In the genomic region with DNA sequence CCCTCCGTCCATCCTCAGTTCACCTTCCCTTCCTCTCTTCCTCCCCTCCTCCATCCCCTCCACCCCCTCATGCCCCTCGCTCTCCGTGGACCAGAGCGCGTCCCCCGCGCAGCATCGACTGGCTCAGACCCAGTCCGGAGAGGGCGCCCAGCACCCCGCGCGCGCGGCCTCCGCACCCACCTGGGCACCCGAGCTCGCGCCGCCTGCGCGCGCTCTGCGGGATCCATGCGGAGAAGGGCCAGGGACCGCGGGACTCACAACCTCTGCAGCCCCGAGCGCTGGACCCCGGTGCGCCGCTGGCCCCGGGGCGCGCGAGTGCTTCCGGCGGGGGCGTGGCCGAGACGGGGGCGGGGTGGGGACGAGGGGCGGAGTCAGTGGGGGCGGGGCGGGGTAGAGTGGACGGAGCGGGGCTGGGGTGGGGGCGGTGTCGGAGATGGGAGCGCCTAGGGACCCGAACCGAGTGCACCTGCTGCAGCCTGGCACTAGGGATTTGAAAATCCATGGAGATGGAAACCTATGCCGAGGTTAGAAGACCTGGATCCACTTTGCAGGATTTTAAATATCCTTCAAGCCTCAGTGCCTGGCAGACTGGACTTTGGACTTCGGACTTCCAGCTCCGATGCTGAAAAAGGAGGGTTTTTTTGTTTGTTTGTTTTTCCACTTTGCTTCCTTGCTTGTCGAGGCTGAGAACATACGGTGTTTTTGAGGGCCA, we compare ENCODE assay signal across 8 mouse cellular contexts. TPM values are rescaled to one million over a fixed set of nuclear protein-coding genes. Genes with fewer than 3 reads are reported as not detected.
A peak's percentile ranks its signal among the peaks of the same experiment; 100 is the strongest.
DNase-seq lines count a peak whose midpoint lies in the region; ATAC-seq lines count a peak whose summit lies in the region.

A gene (minus strand): TSS at position 320 of the 712 bp plus-strand sequence.

- H3K36me3 ChIP-seq in intestine, embryonic 16.5 days (ENCODE audit: control insufficient read depth, insufficient read depth, low read length) = no peaks in the 10 kb centered on the region
- H3K36me3 ChIP-seq in liver, embryonic 16.5 days (ENCODE audit: control insufficient read depth, insufficient read depth) = no peaks in the 10 kb centered on the region
- H3K36me3 ChIP-seq in neural tube, embryonic 12.5 days = no peaks in the 10 kb centered on the region

- peak within 1 kb of the TSS; percentile 84 for H3K9ac ChIP-seq in intestine, embryonic 16.5 days (ENCODE audit: low read depth, low read length)
- peak within 1 kb of the TSS; percentile 87 for H3K9ac ChIP-seq in liver, embryonic 16.5 days (ENCODE audit: low read depth, low read length)
- peak within 1 kb of the TSS; percentile 69 for H3K9ac ChIP-seq in neural tube, embryonic 12.5 days

- 1% methylated on average over 52 of the region's 58 CpGs for WGBS in intestine, embryonic 16.5 days
- under 1% methylated on average over 37 of the region's 58 CpGs for WGBS in liver, embryonic 16.5 days (ENCODE audit: insufficient replicate concordance)
- under 1% methylated on average over 41 of the region's 58 CpGs for WGBS in neural tube, embryonic 12.5 days

- no peak for DNase-seq in frontal cortex, postnatal 25 days (ENCODE audit: low spot score in 2 of 2)
- DNase-seq in adrenal gland, postnatal 4 days (ENCODE audit: low spot score in 2 of 2) = peak; percentile 40 to 46
- peak; percentile 30 for DNase-seq in gastrocnemius, adult 18-20 months (ENCODE audit: low spot score)
- DNase-seq in urinary bladder, postnatal 14 days (ENCODE audit: low spot score) = peak; percentile 60

- peak within 1 kb of the TSS; percentile 83 for H3K4me2 ChIP-seq in intestine, embryonic 16.5 days (ENCODE audit: low read depth, low read length)
- H3K4me2 ChIP-seq in liver, embryonic 16.5 days (ENCODE audit: low read depth, low read length) = peak within 1 kb of the TSS; percentile 94
- peak within 1 kb of the TSS; percentile 94 for H3K4me2 ChIP-seq in neural tube, embryonic 12.5 days (replicated peaks)

- H3K4me1 ChIP-seq in intestine, embryonic 16.5 days (ENCODE audit: control insufficient read depth, insufficient read depth, low read length) = peaks cover 13% of the 10 kb centered on the region
- H3K4me1 ChIP-seq in liver, embryonic 16.5 days (ENCODE audit: control insufficient read depth, low read depth, low read length) = peaks cover 35% of the 10 kb centered on the region
- peaks cover 9% of the 10 kb centered on the region for H3K4me1 ChIP-seq in neural tube, embryonic 12.5 days

- ATAC-seq in frontal cortex, adult (ENCODE audit: low TSS enrichment) = peak; percentile 41; the same call in 1 of the 2 replicates
- peak; percentile 54 for ATAC-seq in intestine, embryonic 16.5 days
- peak; percentile 53 for ATAC-seq in liver, embryonic 16.5 days (ENCODE audit: low read depth)
- peak; percentile 78 for ATAC-seq in neural tube, embryonic 12.5 days (ENCODE audit: low FRiP score, low read depth)

- peak within 1 kb of the TSS; percentile 83 for H3K27ac ChIP-seq in intestine, embryonic 16.5 days (ENCODE audit: low read length)
- H3K27ac ChIP-seq in liver, embryonic 16.5 days (ENCODE audit: low read length) = peak within 1 kb of the TSS; percentile 96
- H3K27ac ChIP-seq in neural tube, embryonic 12.5 days = no peak within 1 kb of the TSS

- H3K9me3 ChIP-seq in intestine, embryonic 16.5 days (ENCODE audit: control insufficient read depth, low read length) = no peaks in the 10 kb centered on the region
- H3K9me3 ChIP-seq in liver, embryonic 16.5 days (replicated peaks; ENCODE audit: control insufficient read depth, low read length) = no peaks in the 10 kb centered on the region
- no peaks in the 10 kb centered on the region for H3K9me3 ChIP-seq in neural tube, embryonic 12.5 days

- peak within 1 kb of the TSS; percentile 85 for H3K4me3 ChIP-seq in intestine, embryonic 16.5 days (ENCODE audit: low read length)
- H3K4me3 ChIP-seq in liver, embryonic 16.5 days (ENCODE audit: low read depth, low read length) = peak within 1 kb of the TSS; percentile 86
- H3K4me3 ChIP-seq in neural tube, embryonic 12.5 days = peak within 1 kb of the TSS; percentile 81

- H3K27me3 ChIP-seq in intestine, embryonic 16.5 days (replicated peaks; ENCODE audit: control insufficient read depth, insufficient read depth, low read length) = 0 out of 2 replicates have a peak, but pooled peaks cover 10% of the 10 kb centered on the region
- peaks cover 3% of the 10 kb centered on the region; the same call in 1 of the 2 replicates for H3K27me3 ChIP-seq in liver, embryonic 16.5 days (ENCODE audit: control insufficient read depth, insufficient read depth, low read depth, low read length)
- peaks cover 40% of the 10 kb centered on the region for H3K27me3 ChIP-seq in neural tube, embryonic 12.5 days (replicated peaks)

RNA-seq across cellular contexts. Expression of the gene that starts here (rescaled TPM):
- total RNA-seq in adrenal gland, postnatal 4 days (2021) = 10 to 100 TPM; 15.2 to 18.9 TPM
- total RNA-seq in gastrocnemius, adult 18-20 months (2021) = 10 to 100 TPM; 11.5 to 15.0 TPM
- polyA plus RNA-seq in intestine, embryonic 16.5 days (2015; fragmentation: Nextera tagmentation; extraction: Ambion mirVana) = 71.7 and 75.3 TPM in 2 replicates
- 6.8 and 8.8 TPM in 2 replicates for polyA plus RNA-seq in liver, embryonic 16.5 days (2015; fragmentation: Nextera tagmentation; extraction: Ambion mirVana)
- 11.1 and 11.3 TPM in 2 replicates for polyA plus RNA-seq in neural tube, embryonic 12.5 days (2016; fragmentation: Nextera tagmentation; extraction: Ambion mirVana)

Comparison
In these comparisons a context has a peak if more than half of its experiments do, and no peak if none do; other contexts are left out.
1. DNase-seq: peak in adrenal gland, postnatal 4 days (2 of 2), gastrocnemius, adult 18-20 months (single experiment) and urinary bladder, postnatal 14 days (single experiment); none in frontal cortex, postnatal 25 days (0 of 2).
2. Peak in every context shown above with its lines, with median percentiles within 50 percentile points of each other: ATAC-seq, H3K4me2 ChIP-seq, H3K4me3 ChIP-seq and H3K9ac ChIP-seq.